8 mouse cellular contexts compared by ENCODE assay signal in genomic region chr12:23189546-23189945, GRCm38 (mm10).
DNase-seq lines count a peak whose midpoint lies in the region; ATAC-seq and TF ChIP-seq lines count a peak whose summit lies in the region.
"Not testable (repeated sequence)": the region's sequence is repeated elsewhere in the genome, so short reads cannot be mapped to it uniquely, and the experiment has no call there.

No protein-coding gene starts in this region.

- not testable (repeated sequence) for H3K36me3 ChIP-seq in E14TG2a.4 (ENCODE audit: insufficient read depth, low read length); forebrain, embryonic 15.5 days; kidney, embryonic 16.5 days (ENCODE audit: insufficient read depth, low read length); midbrain, embryonic 13.5 days

- not testable (repeated sequence) for H3K9me3 ChIP-seq in E14TG2a.4 (ENCODE audit: low read length); forebrain, embryonic 15.5 days; kidney, embryonic 16.5 days (ENCODE audit: low read length); midbrain, embryonic 13.5 days

- not testable (repeated sequence) for H3K27ac ChIP-seq in forebrain, embryonic 15.5 days (replicated peaks); kidney, embryonic 16.5 days (ENCODE audit: low read length); midbrain, embryonic 13.5 days

- peak; percentile 73 for ATAC-seq in forebrain, embryonic 15.5 days (replicated peaks)
- peak; percentile 87 for ATAC-seq in kidney, embryonic 16.5 days (ENCODE audit: low FRiP score, low TSS enrichment)
- peak; percentile 82 for ATAC-seq in midbrain, embryonic 13.5 days

- peak overlapping the region; percentile 32 for H3K4me2 ChIP-seq in forebrain, embryonic 15.5 days (replicated peaks)
- peak overlapping the region; percentile 50 for H3K4me2 ChIP-seq in kidney, embryonic 16.5 days (replicated peaks; ENCODE audit: low read depth, low read length)
- peak overlapping the region; percentile 47 for H3K4me2 ChIP-seq in midbrain, embryonic 13.5 days (replicated peaks)

- TF ChIP-seq CTCF in E14TG2a.4 (conservative IDR thresholded peaks at IDR 0.05; ENCODE audit: low read length): not testable (repeated sequence)

- not testable (repeated sequence) for H3K4me1 ChIP-seq in E14TG2a.4 (replicated peaks; ENCODE audit: low read depth, low read length); forebrain, embryonic 15.5 days; kidney, embryonic 16.5 days (ENCODE audit: insufficient read depth, low read length); midbrain, embryonic 13.5 days (replicated peaks)

- WGBS in forebrain, embryonic 15.5 days: under 1% methylated on average over 41 of the region's 42 CpGs
- WGBS in kidney, embryonic 16.5 days: under 1% methylated on average over 28 of the region's 42 CpGs
- 2% methylated on average over 28 of the region's 42 CpGs for WGBS in midbrain, embryonic 13.5 days

- peak overlapping the region; percentile 76 for H3K4me3 ChIP-seq in E14TG2a.4 (replicated peaks; ENCODE audit: low read length)
- H3K4me3 ChIP-seq in forebrain, embryonic 15.5 days: peak overlapping the region; percentile 42
- H3K4me3 ChIP-seq in kidney, embryonic 16.5 days (ENCODE audit: low read length): peak overlapping the region; percentile 49
- peak overlapping the region; percentile 43 for H3K4me3 ChIP-seq in midbrain, embryonic 13.5 days (replicated peaks)

- H3K9ac ChIP-seq in forebrain, embryonic 15.5 days (replicated peaks): peak overlapping the region; percentile 35
- peak overlapping the region; percentile 54; the same call in 1 of the 2 replicates for H3K9ac ChIP-seq in kidney, embryonic 16.5 days (replicated peaks; ENCODE audit: low read length)
- peak overlapping the region; percentile 46 for H3K9ac ChIP-seq in midbrain, embryonic 13.5 days (replicated peaks)

- intact Hi-C loops in heart, postnatal 10 days (cut with DNase I): not testable (repeated sequence)

- not testable (repeated sequence) for H3K27me3 ChIP-seq in E14TG2a.4 (ENCODE audit: insufficient read depth, low read length); forebrain, embryonic 15.5 days; kidney, embryonic 16.5 days (ENCODE audit: insufficient read depth, low read length); midbrain, embryonic 13.5 days

- DNase-seq in brain, adult 2 months (ENCODE audit: low read depth, low spot score): peak; percentile 8
- peak; percentile 44 to 58 for DNase-seq in heart, postnatal 10 days
- DNase-seq in liver: peak; percentile 52
- DNase-seq in right cerebral cortex, postnatal 4 days: peak; percentile 28
